Mouse (Mus musculus): Measurements from ENCODE around the gene Mapk3.

The Mapk3 gene

GRCm38 (mm10) chr7:126782693-126783092 is 23.3 kb downstream of the Mapk3 start:
- DNase-seq (ENCODE audit: inconsistent ontology term): no peak

DNA sequence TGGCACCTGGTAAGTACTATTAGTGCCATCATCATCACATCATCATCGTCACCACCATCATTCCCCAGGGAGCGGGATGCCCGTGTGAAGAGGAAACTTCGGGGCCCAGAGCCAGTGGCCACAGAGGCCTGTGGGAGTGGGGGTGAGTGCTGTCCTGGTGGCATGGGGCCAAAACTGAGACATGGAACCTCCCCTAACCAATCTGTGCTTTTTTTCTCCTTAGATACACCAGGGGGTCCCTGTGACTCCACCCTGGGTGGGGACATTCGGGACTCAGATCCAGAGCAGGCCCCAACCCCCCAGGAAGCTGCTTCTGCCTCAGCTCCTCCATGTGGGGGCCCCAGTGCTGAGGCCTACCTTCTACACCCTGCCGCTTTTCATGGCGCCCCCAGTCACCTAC is 25.1 kb downstream of the Mapk3 start:
- no peak for DNase-seq (ENCODE audit: inconsistent ontology term)

GRCm38 (mm10) chr7:126785056-126785455 is 25.7 kb downstream of the Mapk3 start:
- no peak for DNase-seq (ENCODE audit: inconsistent ontology term)

GRCm38 (mm10) chr7:126786142-126786541 is 26.7 kb downstream of the Mapk3 start:
- no peak for DNase-seq (ENCODE audit: inconsistent ontology term)

GRCm38 (mm10) chr7:126789141-126789540 is 29.7 kb downstream of the Mapk3 start:
- DNase-seq (ENCODE audit: inconsistent ontology term): no peak

GRCm38 (mm10) chr7:126791851-126792720 is 32.7 kb downstream of the Mapk3 start, which contains the start of gene Ppp4c:
Ppp4c (minus strand) TSS chr7:126792496.
- DNase-seq (ENCODE audit: inconsistent ontology term): peak; percentile 98

GRCm38 (mm10) chr7:126792721-126793443 is 33.5 kb downstream of the Mapk3 start:
- no peak for DNase-seq (ENCODE audit: inconsistent ontology term)

GRCm38 (mm10) chr7:126793456-126794270 is 34.3 kb downstream of the Mapk3 start:
- DNase-seq (ENCODE audit: inconsistent ontology term): no peak

- no peak for DNase-seq (ENCODE audit: inconsistent ontology term)
Observed at GRCm38 (mm10) chr7:126794271-126794605, 34.8 kb downstream of the Mapk3 start.

GRCm38 (mm10) chr7:126795387-126796317 is 36.3 kb downstream of the Mapk3 start:
- no peak for DNase-seq (ENCODE audit: inconsistent ontology term)

DNA sequence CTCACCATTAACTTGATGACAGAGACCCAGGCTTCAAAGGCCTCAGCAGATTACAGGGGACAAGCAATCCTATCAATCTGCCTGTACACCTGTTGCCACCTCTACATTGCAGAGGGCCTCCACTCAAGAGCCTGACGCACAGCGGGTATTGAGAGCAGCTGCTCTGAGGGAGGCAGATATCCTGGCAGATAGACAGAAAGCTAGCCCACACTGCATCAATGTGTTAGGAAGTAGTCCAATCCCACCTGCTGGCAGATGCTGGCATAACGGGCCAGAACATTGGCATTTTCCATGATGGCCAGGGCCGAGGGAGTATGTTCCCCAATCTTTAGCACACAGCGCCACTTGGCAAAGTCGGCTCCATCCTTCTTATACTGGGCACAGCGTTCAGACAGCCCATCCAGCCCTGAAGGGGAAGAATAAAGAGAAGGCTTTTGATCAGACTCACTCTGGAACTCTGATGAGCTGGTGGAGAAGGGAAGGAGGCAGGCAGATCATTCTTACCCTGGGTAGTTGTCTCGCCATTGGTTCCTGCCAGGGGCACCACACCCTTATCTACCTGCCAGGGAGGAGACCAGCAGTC is 37.0 kb downstream of the Mapk3 start:
- no peak for DNase-seq (ENCODE audit: inconsistent ontology term)

DNA sequence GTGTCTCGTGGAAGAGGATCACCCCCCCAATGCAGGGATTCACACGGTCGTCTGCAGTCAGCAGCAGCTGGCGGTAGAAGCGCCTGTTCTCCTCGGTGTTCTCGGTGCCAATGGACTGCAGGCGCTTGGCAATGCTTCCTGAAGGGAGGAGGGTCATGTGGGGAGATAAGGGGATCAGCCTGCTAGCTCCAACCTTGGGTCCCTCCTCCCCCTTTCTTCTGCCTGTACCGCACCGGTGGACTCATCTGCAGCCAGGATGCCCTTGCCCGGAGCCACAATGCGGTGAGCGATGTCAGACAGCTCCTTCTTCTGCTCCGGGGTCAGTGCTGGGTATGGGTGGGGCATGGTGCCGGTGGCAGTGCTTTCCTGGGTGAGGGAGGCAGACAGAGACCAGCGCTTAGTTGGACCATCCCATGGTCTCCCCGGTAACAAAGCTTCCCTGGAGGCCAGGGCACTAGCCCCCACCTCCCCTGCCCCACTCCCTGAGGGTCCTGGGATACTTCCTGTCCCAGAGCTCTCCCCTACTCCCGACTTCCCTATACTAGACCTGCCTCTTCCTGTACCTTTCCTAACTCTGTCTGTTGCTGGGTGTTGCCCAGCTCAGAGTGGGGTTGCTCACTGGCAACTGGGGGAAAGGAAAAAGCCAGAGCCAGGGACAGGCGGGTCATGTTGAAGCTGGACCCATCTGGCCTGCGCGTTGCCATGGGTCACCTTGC is 38.2 kb downstream of the Mapk3 start, which contains the start of gene Fam57b:
Gene Fam57b, plus strand, starts transcription at position 258 of the 716 bp plus-strand sequence.
- DNase-seq (ENCODE audit: inconsistent ontology term): no peak

DNA sequence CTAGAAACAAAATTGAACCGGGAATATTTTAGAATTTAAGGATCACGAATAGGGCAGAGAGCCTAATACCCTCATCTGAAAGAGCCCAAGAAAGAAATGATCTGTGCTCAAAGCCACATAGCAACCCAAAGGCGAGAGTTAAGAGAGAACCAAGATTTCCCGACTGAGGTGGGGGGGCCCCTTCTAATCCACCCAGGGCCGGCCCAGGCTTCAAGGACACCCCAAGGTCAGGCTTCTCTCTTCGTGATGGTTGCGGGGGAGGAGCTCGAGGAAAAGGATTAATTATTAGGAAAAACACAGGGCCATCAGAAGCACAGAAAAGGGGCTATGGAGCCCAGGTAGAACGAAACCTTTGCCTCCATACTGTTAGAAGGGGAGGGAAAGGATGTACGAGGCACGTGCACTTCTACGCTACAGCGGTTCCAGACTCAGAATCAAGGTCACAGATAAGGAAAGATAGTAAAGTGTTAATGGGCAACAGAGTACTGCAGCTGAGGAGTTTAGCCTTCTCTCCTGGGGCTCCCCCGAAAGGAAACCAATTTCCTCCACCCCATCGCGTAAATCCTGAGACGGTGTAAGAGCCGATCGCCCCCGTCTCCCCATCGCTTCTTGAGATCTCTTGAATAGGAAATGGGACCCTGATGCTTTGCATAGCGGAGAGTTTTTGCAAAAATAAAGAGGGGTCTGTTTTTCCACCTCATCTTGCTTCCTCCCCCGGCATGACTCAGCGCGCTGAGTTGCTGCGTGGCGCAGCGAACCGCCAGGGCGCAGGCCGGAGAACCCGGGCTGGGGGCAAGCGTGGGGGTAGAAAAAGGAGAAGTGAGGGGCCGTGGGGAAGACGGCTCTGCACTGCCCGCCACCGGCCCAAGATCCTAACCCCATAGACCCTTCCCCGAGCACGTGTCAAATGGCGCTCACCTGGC is 39.0 kb downstream of the Mapk3 start:
- no peak for DNase-seq (ENCODE audit: inconsistent ontology term)

- peak; percentile 98 for DNase-seq (ENCODE audit: inconsistent ontology term)
Observed at GRCm38 (mm10) chr7:126799050-126799467, 39.7 kb downstream of the Mapk3 start.

DNA sequence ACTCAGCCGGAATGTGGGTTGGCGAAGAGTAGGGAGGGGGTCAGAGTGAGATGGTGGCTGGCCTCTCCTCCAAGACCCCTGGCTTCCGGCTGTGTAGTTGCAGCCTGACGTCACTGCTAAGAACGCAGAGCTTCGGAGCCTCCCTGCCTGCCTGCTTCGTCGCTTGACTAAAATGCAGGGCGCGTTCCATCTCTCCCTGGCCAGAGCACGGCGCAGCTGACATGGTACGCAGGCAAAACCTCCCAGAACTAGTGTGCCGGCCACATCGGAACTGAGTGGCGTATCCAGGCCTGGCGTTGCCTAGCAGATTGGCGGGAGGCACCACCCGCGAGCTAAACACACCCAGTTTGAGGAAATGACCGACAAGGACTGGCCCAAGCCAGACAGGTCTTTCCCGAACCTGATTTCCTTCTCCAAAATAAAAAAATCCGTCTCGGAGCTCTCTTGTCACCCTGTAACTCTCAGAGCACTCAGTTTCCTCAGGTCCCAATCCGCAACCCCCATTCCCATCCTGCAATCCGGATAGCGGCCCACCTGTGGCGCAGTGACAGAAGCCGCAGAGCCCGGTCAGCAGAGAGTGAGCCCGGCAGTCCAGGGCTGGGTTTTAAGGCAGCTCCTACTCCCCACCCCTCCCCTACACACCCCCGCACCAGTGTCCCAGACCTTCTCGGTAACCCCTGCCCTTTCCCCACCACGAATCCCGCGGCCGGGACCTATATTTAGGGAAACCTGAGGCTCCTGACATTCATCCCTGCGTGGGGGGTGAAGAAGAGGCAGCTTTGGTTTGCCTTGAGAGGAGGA is 40.3 kb downstream of the Mapk3 start:
- no peak for DNase-seq (ENCODE audit: inconsistent ontology term)

DNA sequence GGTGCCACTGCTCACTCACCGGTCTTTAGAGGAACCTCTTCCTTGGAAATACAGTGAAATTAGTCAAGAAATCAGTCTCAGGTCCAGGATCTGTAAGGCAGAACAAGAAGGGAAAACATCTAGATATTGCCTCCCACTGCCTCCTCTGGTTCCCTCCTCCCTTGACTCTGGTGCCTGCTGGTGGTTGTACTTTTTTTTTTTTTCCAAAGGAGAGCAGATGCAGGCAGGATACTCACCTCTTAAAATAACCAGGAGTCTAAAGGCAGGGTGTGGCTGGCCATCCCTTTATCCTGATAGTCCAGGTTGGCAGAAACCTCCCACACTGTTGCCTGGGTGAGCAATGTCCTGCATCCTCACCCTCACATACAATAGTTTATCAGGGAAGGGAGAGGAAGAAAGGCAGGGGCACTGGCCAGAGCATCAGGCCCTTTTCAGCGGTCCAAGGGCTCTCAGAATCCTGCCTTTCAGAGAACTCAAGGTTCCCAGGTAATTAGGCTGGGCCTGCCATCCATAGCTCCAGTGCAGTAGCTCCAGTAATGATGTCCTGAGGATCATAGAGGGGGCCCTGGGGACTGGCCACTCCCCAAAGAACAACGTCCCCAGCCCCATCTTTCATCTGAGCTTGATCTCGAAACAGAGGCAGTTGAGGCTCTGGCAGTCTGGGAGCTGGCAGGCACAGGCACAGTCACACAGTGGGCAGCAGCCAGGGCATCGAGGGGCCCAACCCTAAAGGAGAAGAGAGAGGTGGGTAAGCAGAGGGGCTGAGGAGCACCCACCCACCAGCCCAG is 41.1 kb downstream of the Mapk3 start:
- DNase-seq (ENCODE audit: inconsistent ontology term): no peak

DNA sequence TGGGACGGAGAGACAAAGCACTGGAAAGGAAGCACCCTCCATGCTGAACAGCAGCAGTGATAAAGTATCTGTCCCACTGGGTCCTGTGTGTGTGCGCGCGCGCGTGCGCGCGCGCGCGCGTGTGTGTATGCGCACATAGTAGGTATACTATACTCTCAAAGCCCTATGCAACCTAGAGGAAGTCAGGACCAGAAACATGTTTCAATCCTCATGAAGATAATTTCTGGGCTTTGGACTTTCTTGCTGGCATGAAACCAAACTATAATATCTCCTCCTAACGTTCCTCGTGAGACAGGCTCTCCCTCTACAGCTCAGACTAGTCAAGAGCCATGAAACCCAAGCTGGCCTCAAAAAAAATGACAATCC is 41.6 kb downstream of the Mapk3 start:
- no peak for DNase-seq (ENCODE audit: inconsistent ontology term)

Measured in Muller cell, postnatal 12 days (primary cell).